Mouse (Mus musculus): ENCODE data around the gene Cradd.

GRCm38 (mm10) chr10:95317581-95318391, 6.1 kb downstream of the Cradd start:
- no peak for TF ChIP-seq CTCF (IDR thresholded peaks at IDR 0.05; ENCODE audit: low read depth)
- TF ChIP-seq EP300 (optimal IDR thresholded peaks at IDR 0.05) = no peak
